ENCODE assay signal across 8 mouse cellular contexts in the genomic region with DNA sequence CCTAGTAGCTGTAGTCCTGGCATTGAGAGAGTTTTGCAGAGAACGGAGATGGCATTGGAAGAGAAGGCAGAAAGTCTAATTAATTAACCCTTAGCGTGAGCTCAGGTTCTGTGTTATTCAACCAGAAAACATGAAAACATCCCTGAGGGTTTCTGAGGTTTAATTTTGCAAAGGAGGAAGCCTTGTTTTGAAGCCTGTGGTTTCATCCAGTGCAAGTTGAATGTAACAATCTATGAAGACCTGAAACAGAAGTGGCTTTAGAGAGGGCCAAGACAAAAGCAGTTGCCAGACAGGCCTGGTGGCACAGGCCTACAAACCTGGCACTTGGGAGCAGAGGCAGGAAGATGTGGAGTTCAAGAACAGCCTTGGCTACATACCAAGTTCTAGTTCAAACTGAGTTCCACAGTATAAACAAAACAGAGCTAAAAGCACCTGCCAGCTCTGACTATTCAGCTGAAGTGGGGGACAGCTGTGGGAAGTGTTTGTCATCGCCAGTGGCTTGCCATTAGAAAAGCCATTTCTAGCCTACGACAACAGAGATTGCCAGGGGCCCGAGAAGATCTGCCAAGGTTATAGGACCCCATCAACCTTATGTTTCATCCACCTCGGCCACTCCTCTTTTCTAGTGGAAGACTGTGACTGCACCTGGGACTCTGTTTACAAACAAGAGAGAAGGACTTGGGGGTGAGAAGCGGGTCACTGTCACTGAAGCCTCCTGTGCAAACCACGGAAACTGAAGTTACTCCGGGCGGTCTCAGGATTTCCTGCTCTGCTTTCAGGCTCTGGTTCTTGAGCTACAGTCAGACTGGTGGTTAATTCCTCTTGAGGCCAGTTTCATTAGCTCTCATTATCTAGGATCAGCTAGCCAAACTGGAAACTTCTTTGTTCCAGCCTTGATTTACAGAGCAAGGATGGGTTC. TPM values are rescaled to one million over a fixed set of nuclear protein-coding genes. Genes with fewer than 3 reads are reported as not detected.
A peak's percentile ranks its signal among the peaks of the same experiment; 100 is the strongest.
DNase-seq lines count a peak whose midpoint lies in the region.

No protein-coding gene starts in this region.

- intact Hi-C loops in heart, postnatal 25 days (cut with DNase I) = no loop called here
- intact Hi-C loops in heart, postnatal 10 days (cut with DNase I) = no loop called here
- intact Hi-C loops in left cerebral cortex, postnatal 10 days (cut with DNase I) = no loop called here

- DNase-seq in heart, adult 8-10 months (ENCODE audit: low spot score) = peak; percentile 38
- DNase-seq in heart, postnatal 25 days (ENCODE audit: low spot score) = no peak
- peak; percentile 63 for DNase-seq in CD4-positive helper T cell, adult 2 months (ENCODE audit: low read depth, low spot score)
- DNase-seq in heart, postnatal 10 days = peak; percentile 21 to 33
- DNase-seq in natural killer cell, adult 2 months (ENCODE audit: low spot score in 2 of 2) = peak; percentile 42 to 45
- no peak for DNase-seq in cerebellum, adult 11 months
- DNase-seq in layer of hippocampus, postnatal 14 days (ENCODE audit: low spot score in 2 of 2) = no peak
- DNase-seq in left cerebral cortex, postnatal 10 days (ENCODE audit: extremely low spot score in 1 of 2, low spot score in 2 of 2) = no peak

RNA-seq across cellular contexts. Expression of a gene that starts 26.0 kb away (rescaled TPM):
- total RNA-seq in heart, adult 8-10 months (2022) = 10 to 100 TPM in 2 of 4 experiments, 1 to 10 TPM in 2; 9.2 to 10.5 (median 9.8) TPM
- 10 to 100 TPM; 10.2 to 12.4 TPM for total RNA-seq in heart, postnatal 25 days (2021)
- 10 to 100 TPM; 13.2 to 15.4 TPM for total RNA-seq in heart, postnatal 10 days (2021)
- total RNA-seq in layer of hippocampus, postnatal 14 days (2021) = 10 to 100 TPM; 25.9 to 27.5 TPM
- total RNA-seq in left cerebral cortex, postnatal 10 days (2021) = 10 to 100 TPM; 27.3 to 27.4 TPM

Comparison
In these comparisons a context has a peak if more than half of its experiments do, and no peak if none do; other contexts are left out.
1. DNase-seq: peak in heart, adult 8-10 months (single experiment), CD4-positive helper T cell, adult 2 months (single experiment), heart, postnatal 10 days (2 of 2) and natural killer cell, adult 2 months (2 of 2); none in heart, postnatal 25 days (single experiment), cerebellum, adult 11 months (single experiment), layer of hippocampus, postnatal 14 days (0 of 2) and left cerebral cortex, postnatal 10 days (0 of 2).